Mouse (Mus musculus) liver, embryonic 14.5 days (tissue): Measurements from ENCODE around the gene Slc9a5.
A peak's percentile ranks its signal among the peaks of the same experiment; 100 is the strongest.

Experiments used
- CTCF ChIP-seq: IDR thresholded peaks from 2 replicates; pipeline ENCODE4 v1.5.1; 2016; ENCODE audit warnings: antibody characterized with exemption, low read depth, control low read depth
- EP300 ChIP-seq: IDR thresholded peaks from 2 replicates; pipeline ENCODE4 v1.6.1; 2016; ENCODE audit warnings: antibody characterized with exemption, low read depth

- TF ChIP-seq CTCF (peak; percentile 12; the same call in 1 of the 2 replicates), EP300 (no peak)
These were observed 70.3 kb downstream of the Slc9a5 start for GRCm38 (mm10) chr8:105418992-105419391.
